Mouse (Mus musculus) liver, adult 2 months (tissue): ENCODE measurements at regions not wholly inside any gene's neighbourhood (a gene's known extent, or its start where the extent isn't known, plus 50 kb on each side); places are given as distances from the start of the nearest gene placed in this dataset.

Source experiments
- CTCF ChIP-seq: fragments of 200-500 bp; IDR thresholded peaks from 2 replicates; pipeline ENCODE4 v1.5.1; 2011; ENCODE audit warnings: low read depth, low read length, control low read depth
- POLR2A ChIP-seq: fragments of 200-500 bp; IDR thresholded peaks from 2 replicates; pipeline ENCODE4 v1.6.1; 2011; ENCODE audit warnings: low read length, control low read depth; ENCODE audit not compliant: insufficient read depth; ENCODE audit errors: extremely low read depth

DNA sequence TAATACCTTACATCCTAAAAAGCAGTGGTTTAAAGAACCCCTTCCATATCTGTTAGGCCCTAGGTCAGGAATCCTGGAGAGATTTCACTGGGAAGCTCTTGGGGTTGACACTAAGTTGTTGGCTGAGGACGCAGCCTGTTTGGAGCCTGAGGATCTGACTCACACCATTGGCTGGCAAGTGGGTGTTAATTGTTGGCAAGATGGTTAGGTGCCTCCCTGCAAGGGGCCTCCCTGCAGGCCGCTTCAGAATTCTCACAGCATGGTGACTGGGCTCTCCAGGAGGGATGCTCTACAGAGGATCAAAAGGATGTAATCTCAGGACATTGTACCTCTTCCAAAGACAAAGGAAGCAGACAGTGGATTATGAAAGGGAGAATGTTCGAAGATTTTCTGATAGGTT is 270.7 kb upstream of the Fn1 start:
- TF ChIP-seq CTCF (no peak), POLR2A (no peak)
